Mouse (Mus musculus): ENCODE results near the gene Hspe1. TPM values are rescaled to one million over a fixed set of nuclear protein-coding genes. Genes with fewer than 3 reads are reported as not detected.
A peak's percentile ranks its signal among the peaks of the same experiment; 100 is the strongest.

Gene Hspe1
- polyA plus RNA-seq, 1 experiment = 436 TPM

- peaks cover 32% of the 10 kb centered on the region for H3K79me2 ChIP-seq (ENCODE audit: control insufficient read depth, insufficient read depth)
- H3K27me3 ChIP-seq (ENCODE audit: control insufficient read depth, insufficient read depth, insufficient read length) = no peaks in the 10 kb centered on the region
- no peaks in the 10 kb centered on the region for H3K36me3 ChIP-seq (ENCODE audit: control insufficient read depth, insufficient read depth)
- no peak overlapping the region for H3K4me3 ChIP-seq
- no peak overlapping the region for H3ac ChIP-seq (ENCODE audit: control insufficient read depth, insufficient read length)
- no peak overlapping the region for H3K4me2 ChIP-seq (ENCODE audit: low read depth)
- no peak for TF ChIP-seq MAX (IDR thresholded peaks at IDR 0.05; ENCODE audit: low read depth)
- TF ChIP-seq SRF (IDR thresholded peaks at IDR 0.05; ENCODE audit: control insufficient read depth, insufficient read length, low read depth) = no peak
- TF ChIP-seq TCF3 (IDR thresholded peaks at IDR 0.05; ENCODE audit: insufficient read length, low read depth) = no peak
- no peak for TF ChIP-seq MYOG (IDR thresholded peaks at IDR 0.05; ENCODE audit: control insufficient read depth in 1 of 3, insufficient read depth in 1 of 3, insufficient read length in 2 of 3, low read depth in 2 of 3)
- no peak for TF ChIP-seq REST (IDR thresholded peaks at IDR 0.05; ENCODE audit: insufficient read depth, insufficient read length)
Measured at GRCm38 (mm10) chr1:55129716-55130115, 41.8 kb downstream of the Hspe1 start.

GRCm38 (mm10) chr1:55130190-55130916 is 42.4 kb downstream of the Hspe1 start:
- TF ChIP-seq E2F4 (IDR thresholded peaks at IDR 0.05; ENCODE audit: insufficient read depth) (no peak), CEBPB (IDR thresholded peaks at IDR 0.05; ENCODE audit: insufficient read depth, poor library complexity, severe bottlenecking) (no peak), MAX (IDR thresholded peaks at IDR 0.05; ENCODE audit: low read depth) (no peak), MYOD1 (IDR thresholded peaks at IDR 0.05; ENCODE audit: control insufficient read depth in 1 of 3, insufficient read length in 2 of 3, low read depth in 2 of 3) (no peak), POLR2AphosphoS2 (IDR thresholded peaks at IDR 0.05; ENCODE audit: insufficient read length, low read depth) (no peak), USF1 (IDR thresholded peaks at IDR 0.05; ENCODE audit: low read depth) (no peak), TCF3 (IDR thresholded peaks at IDR 0.05; ENCODE audit: insufficient read length, low read depth) (no peak), MYOG (IDR thresholded peaks at IDR 0.05; ENCODE audit: control insufficient read depth in 1 of 3, insufficient read depth in 1 of 3, insufficient read length in 2 of 3, low read depth in 2 of 3) (no peak), REST (IDR thresholded peaks at IDR 0.05; ENCODE audit: insufficient read depth, insufficient read length) (no peak), TCF12 (IDR thresholded peaks at IDR 0.05; ENCODE audit: insufficient read depth, poor library complexity, severe bottlenecking) (no peak), POLR2A (IDR thresholded peaks at IDR 0.05; ENCODE audit: insufficient read length, low read depth) (no peak), SRF (IDR thresholded peaks at IDR 0.05; ENCODE audit: control insufficient read depth, insufficient read length, low read depth) (no peak)
- H3K27me3 ChIP-seq (ENCODE audit: control insufficient read depth, insufficient read depth, insufficient read length) = no peaks in the 10 kb centered on the region
- peak overlapping the region; percentile 60 for H3K4me3 ChIP-seq
- H3ac ChIP-seq (ENCODE audit: control insufficient read depth, insufficient read length) = peak overlapping the region; percentile 84
- peak overlapping the region; percentile 89 for H3K4me2 ChIP-seq (ENCODE audit: low read depth)
- no peaks in the 10 kb centered on the region for H3K36me3 ChIP-seq (ENCODE audit: control insufficient read depth, insufficient read depth)
- peaks cover 39% of the 10 kb centered on the region for H3K79me2 ChIP-seq (ENCODE audit: control insufficient read depth, insufficient read depth)

GRCm38 (mm10) chr1:55130943-55131401 is 43.0 kb downstream of the Hspe1 start, which contains the start of gene Mob4:
Gene Mob4, plus strand, starts transcription at chr1:55131231.
- no peaks in the 10 kb centered on the region for H3K27me3 ChIP-seq (ENCODE audit: control insufficient read depth, insufficient read depth, insufficient read length)
- H3ac ChIP-seq (ENCODE audit: control insufficient read depth, insufficient read length) = peak within 1 kb of the TSS; percentile 84
- H3K36me3 ChIP-seq (ENCODE audit: control insufficient read depth, insufficient read depth) = no peaks in the 10 kb centered on the region
- H3K4me3 ChIP-seq = peak within 1 kb of the TSS; percentile 60
- peak within 1 kb of the TSS; percentile 89 for H3K4me2 ChIP-seq (ENCODE audit: low read depth)
- H3K79me2 ChIP-seq (ENCODE audit: control insufficient read depth, insufficient read depth) = peaks cover 45% of the 10 kb centered on the region
- peak; percentile 88 for TF ChIP-seq POLR2A (IDR thresholded peaks at IDR 0.05; ENCODE audit: insufficient read length, low read depth)
- TF ChIP-seq POLR2AphosphoS2 (IDR thresholded peaks at IDR 0.05; ENCODE audit: insufficient read length, low read depth) = peak; percentile 87
- TF ChIP-seq REST (IDR thresholded peaks at IDR 0.05; ENCODE audit: insufficient read depth, insufficient read length) = peak; percentile 46
- TF ChIP-seq CEBPB (IDR thresholded peaks at IDR 0.05; ENCODE audit: insufficient read depth, poor library complexity, severe bottlenecking) = no peak
- TF ChIP-seq USF1 (IDR thresholded peaks at IDR 0.05; ENCODE audit: low read depth) = peak; percentile 3
- peak; percentile 39 to 74 (median 44) for TF ChIP-seq MYOG (IDR thresholded peaks at IDR 0.05; ENCODE audit: control insufficient read depth in 1 of 3, insufficient read depth in 1 of 3, insufficient read length in 2 of 3, low read depth in 2 of 3)
- TF ChIP-seq TCF3 (IDR thresholded peaks at IDR 0.05; ENCODE audit: insufficient read length, low read depth) = no peak
- TF ChIP-seq MYOD1 (IDR thresholded peaks at IDR 0.05; ENCODE audit: control insufficient read depth in 1 of 3, insufficient read length in 2 of 3, low read depth in 2 of 3) = peak in 2 of 3 experiments; percentile 38 to 75

- Histone ChIP-seq H3K79me2 (ENCODE audit: control insufficient read depth, insufficient read depth) (peaks cover 50% of the 10 kb centered on the region), H3K36me3 (ENCODE audit: control insufficient read depth, insufficient read depth) (no peaks in the 10 kb centered on the region), H3K27me3 (ENCODE audit: control insufficient read depth, insufficient read depth, insufficient read length) (no peaks in the 10 kb centered on the region), H3K4me3 (peak overlapping the region; percentile 60), H3K4me2 (ENCODE audit: low read depth) (peak overlapping the region; percentile 85), H3ac (ENCODE audit: control insufficient read depth, insufficient read length) (peak overlapping the region; percentile 84)
- no peak for TF ChIP-seq E2F4 (IDR thresholded peaks at IDR 0.05; ENCODE audit: insufficient read depth)
- TF ChIP-seq POLR2AphosphoS2 (IDR thresholded peaks at IDR 0.05; ENCODE audit: insufficient read length, low read depth) = no peak
- TF ChIP-seq MYOG (IDR thresholded peaks at IDR 0.05; ENCODE audit: control insufficient read depth in 1 of 3, insufficient read depth in 1 of 3, insufficient read length in 2 of 3, low read depth in 2 of 3) = peak; percentile 28 to 74 (median 59)
- TF ChIP-seq POLR2A (IDR thresholded peaks at IDR 0.05; ENCODE audit: insufficient read length, low read depth) = peak; percentile 48
- no peak for TF ChIP-seq CEBPB (IDR thresholded peaks at IDR 0.05; ENCODE audit: insufficient read depth, poor library complexity, severe bottlenecking)
- peak; percentile 3 to 62 (median 54) for TF ChIP-seq MYOD1 (IDR thresholded peaks at IDR 0.05; ENCODE audit: control insufficient read depth in 1 of 3, insufficient read length in 2 of 3, low read depth in 2 of 3)
- peak; percentile 12 for TF ChIP-seq TCF3 (IDR thresholded peaks at IDR 0.05; ENCODE audit: insufficient read length, low read depth)
- no peak for TF ChIP-seq MAX (IDR thresholded peaks at IDR 0.05; ENCODE audit: low read depth)
- no peak for TF ChIP-seq SRF (IDR thresholded peaks at IDR 0.05; ENCODE audit: control insufficient read depth, insufficient read length, low read depth)
- TF ChIP-seq TCF12 (IDR thresholded peaks at IDR 0.05; ENCODE audit: insufficient read depth, poor library complexity, severe bottlenecking) = no peak
- TF ChIP-seq USF1 (IDR thresholded peaks at IDR 0.05; ENCODE audit: low read depth) = no peak
- TF ChIP-seq REST (IDR thresholded peaks at IDR 0.05; ENCODE audit: insufficient read depth, insufficient read length) = no peak
Measured at GRCm38 (mm10) chr1:55131424-55132014, 43.6 kb downstream of the Hspe1 start.
